Mouse (Mus musculus): ENCODE data around the gene Gad1.

- TF ChIP-seq POLR2A (IDR thresholded peaks at IDR 0.05; ENCODE audit: control insufficient read depth, low read depth, low read length) (no peak), CTCF (IDR thresholded peaks at IDR 0.05; ENCODE audit: control insufficient read depth, insufficient read depth, insufficient replicate concordance, low read depth, low read length) (no peak)
Measured at GRCm38 (mm10) chr2:70563721-70564645, 11.1 kb downstream of the Gad1 start.

Data from testis, adult 2 months (tissue).